Mouse (Mus musculus): ENCODE measurements around the gene Cyb5d1. TPM values are rescaled to one million over a fixed set of nuclear protein-coding genes. Genes with fewer than 3 reads are reported as not detected.
A peak's percentile ranks its signal among the peaks of the same experiment; 100 is the strongest.

The Cyb5d1 gene
- polyA plus RNA-seq, 1 experiment from 2014 or later = 28.7 TPM

DNA sequence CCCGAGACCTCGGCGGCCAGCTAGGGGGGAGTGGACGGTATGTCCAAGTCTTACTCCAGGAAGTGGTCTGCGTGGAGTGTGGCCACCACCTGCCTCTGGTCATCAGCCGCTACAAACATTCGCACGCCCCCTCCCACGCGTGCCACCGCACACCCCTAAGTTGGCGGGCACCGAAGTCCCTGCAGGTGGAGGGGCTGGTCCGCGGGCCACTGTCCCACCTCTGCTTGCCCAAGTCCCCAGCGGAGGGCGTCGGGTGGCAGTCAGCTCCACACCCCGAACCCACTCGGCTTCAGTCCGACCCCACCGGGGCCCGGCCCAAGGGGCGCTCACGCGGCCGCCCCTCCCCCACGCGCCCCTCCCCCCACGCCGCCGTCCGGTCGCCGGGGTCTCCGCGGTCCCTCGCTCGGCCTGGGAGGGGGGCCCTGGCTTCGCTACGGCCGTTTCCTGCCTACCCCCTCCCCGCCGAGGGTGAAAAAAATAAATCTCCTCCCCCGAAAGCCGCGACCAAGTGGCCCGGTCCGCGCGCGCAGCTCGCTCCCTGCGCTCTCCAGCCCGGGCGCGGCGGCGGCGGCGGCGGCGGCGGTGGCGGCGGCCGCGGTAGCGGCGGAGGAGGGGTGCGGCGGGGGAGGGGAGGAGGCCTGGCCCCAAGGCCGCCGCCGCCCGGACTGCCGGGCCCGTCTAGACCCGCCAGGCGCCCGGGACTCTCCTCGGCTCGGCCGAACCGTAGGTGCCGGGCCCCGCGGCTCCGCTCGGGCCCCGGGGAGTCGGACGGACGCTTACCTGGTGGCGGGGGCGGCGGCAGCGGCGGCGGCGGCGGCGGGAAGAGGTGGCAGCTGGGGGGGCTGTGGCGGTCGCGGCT lies 26.8 kb downstream of the Cyb5d1 start:
- Histone ChIP-seq H3K36me3 (ENCODE audit: control insufficient read depth, insufficient read depth, low read length) (no peaks in the 10 kb centered on the region), H3K9me3 (ENCODE audit: control insufficient read depth, low read length) (no peaks in the 10 kb centered on the region), H3K27ac (ENCODE audit: low read depth, low read length) (peak overlapping the region; percentile 100), H3K9ac (ENCODE audit: low read depth, low read length) (peak overlapping the region; percentile 100), H3K4me3 (ENCODE audit: low read length) (peak overlapping the region; percentile 91), H3K27me3 (replicated peaks; ENCODE audit: control insufficient read depth, insufficient read depth, low read length) (no peaks in the 10 kb centered on the region), H3K4me2 (ENCODE audit: low read length) (peak overlapping the region; percentile 91), H3K4me1 (ENCODE audit: control insufficient read depth, insufficient read depth, low read depth, low read length) (peaks cover 50% of the 10 kb centered on the region)
- WGBS = under 1% methylated on average over 64 of the region's 106 CpGs
- no peak for ATAC-seq

GRCm38 (mm10) chr11:69367616-69368355 lies 27.6 kb downstream of the Cyb5d1 start:
- peaks cover 2% of the 10 kb centered on the region for H3K36me3 ChIP-seq (ENCODE audit: control insufficient read depth, insufficient read depth, low read length)
- peaks cover 50% of the 10 kb centered on the region for H3K4me1 ChIP-seq (ENCODE audit: control insufficient read depth, insufficient read depth, low read depth, low read length)

GRCm38 (mm10) chr11:69366855-69367615 lies 28.4 kb downstream of the Cyb5d1 start:
- H3K9me3 ChIP-seq (ENCODE audit: control insufficient read depth, low read length) = no peaks in the 10 kb centered on the region
- WGBS = under 1% methylated on average over 22 of the region's 22 CpGs
- no peaks in the 10 kb centered on the region for H3K27me3 ChIP-seq (replicated peaks; ENCODE audit: control insufficient read depth, insufficient read depth, low read length)
- peaks cover 7% of the 10 kb centered on the region for H3K36me3 ChIP-seq (ENCODE audit: control insufficient read depth, insufficient read depth, low read length)
- peak overlapping the region; percentile 100 for H3K9ac ChIP-seq (ENCODE audit: low read depth, low read length)
- peaks cover 44% of the 10 kb centered on the region for H3K4me1 ChIP-seq (ENCODE audit: control insufficient read depth, insufficient read depth, low read depth, low read length)
- H3K4me3 ChIP-seq (ENCODE audit: low read length) = peak overlapping the region; percentile 91
- peak overlapping the region; percentile 100 for H3K27ac ChIP-seq (ENCODE audit: low read depth, low read length)
- ATAC-seq = no peak
- H3K4me2 ChIP-seq (ENCODE audit: low read length) = peak overlapping the region; percentile 91

More at GRCm38 (mm10) chr11:69367616-69368355, 27.6 kb downstream of the Cyb5d1 start:
- no peaks in the 10 kb centered on the region for H3K9me3 ChIP-seq (ENCODE audit: control insufficient read depth, low read length)
- H3K9ac ChIP-seq (ENCODE audit: low read depth, low read length) = peak overlapping the region; percentile 100
- H3K27me3 ChIP-seq (replicated peaks; ENCODE audit: control insufficient read depth, insufficient read depth, low read length) = no peaks in the 10 kb centered on the region
- ATAC-seq = no peak
- peak overlapping the region; percentile 91 for H3K4me3 ChIP-seq (ENCODE audit: low read length)
- peak overlapping the region; percentile 100 for H3K27ac ChIP-seq (ENCODE audit: low read depth, low read length)
- WGBS = under 1% methylated on average over 21 of the region's 22 CpGs
- H3K4me2 ChIP-seq (ENCODE audit: low read length) = peak overlapping the region; percentile 91

DNA sequence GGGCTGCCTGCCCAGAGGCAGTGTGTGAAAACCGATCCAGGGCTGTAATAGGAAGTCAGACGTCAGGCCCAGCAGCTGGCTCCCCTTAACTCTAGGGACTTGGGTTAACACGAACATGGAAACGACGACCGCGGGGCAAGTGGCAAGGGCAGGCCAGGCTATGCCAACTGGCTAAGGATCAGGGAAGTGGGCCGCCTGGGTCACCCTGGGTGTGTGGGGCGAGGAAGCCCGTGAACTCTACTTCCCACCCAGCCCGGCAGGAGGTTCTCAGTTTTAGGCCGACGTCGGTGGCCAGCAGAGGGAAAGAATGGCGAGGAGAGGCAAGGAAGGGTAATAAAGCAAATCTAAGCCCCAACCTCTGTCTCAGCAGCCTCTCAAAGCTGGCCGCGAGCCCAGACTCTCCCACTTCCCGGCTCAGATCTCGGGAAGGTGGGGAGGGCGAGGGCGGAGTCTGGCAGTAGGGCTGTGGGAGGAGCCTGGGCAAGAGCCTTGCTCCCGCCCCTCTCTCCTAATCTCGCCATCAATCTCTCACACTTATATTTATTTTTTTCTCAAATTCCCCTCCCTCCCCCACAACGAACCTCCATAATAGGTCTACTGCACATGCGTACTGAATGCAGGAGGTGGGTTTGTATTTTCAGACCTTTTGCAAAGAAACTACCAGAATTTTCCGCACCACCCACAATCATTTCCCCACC lies 29.1 kb downstream of the Cyb5d1 start:
- peak overlapping the region; percentile 100 for H3K9ac ChIP-seq (ENCODE audit: low read depth, low read length)
- 2% methylated on average over 25 of the region's 26 CpGs for WGBS
- ATAC-seq = peak; percentile 83

DNA sequence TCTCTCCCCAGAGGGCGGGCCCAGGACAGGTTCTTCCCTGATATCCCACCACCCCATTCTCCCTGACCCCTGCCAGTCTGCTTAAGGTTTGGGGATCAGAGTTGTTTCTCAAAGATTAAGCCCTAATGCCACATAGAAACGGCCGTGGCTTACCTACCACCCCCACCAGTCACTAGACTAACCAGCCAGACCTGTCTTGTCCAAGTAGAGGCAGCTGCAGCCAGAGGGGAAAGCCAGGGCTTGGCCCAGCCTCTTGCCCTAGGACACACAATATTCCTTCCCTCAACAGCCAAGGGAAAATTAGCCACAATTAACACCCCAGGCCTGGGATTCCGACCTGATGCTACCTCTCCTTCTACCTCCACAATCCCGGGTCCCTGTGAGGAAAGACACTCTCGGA lies 29.7 kb downstream of the Cyb5d1 start:
- Histone ChIP-seq H3K27ac (ENCODE audit: low read depth, low read length) (peak overlapping the region; percentile 100), H3K9ac (ENCODE audit: low read depth, low read length) (peak overlapping the region; percentile 69), H3K36me3 (ENCODE audit: control insufficient read depth, insufficient read depth, low read length) (peaks cover 20% of the 10 kb centered on the region), H3K27me3 (replicated peaks; ENCODE audit: control insufficient read depth, insufficient read depth, low read length) (no peaks in the 10 kb centered on the region), H3K4me3 (ENCODE audit: low read length) (peak overlapping the region; percentile 91), H3K9me3 (ENCODE audit: control insufficient read depth, low read length) (no peaks in the 10 kb centered on the region), H3K4me2 (ENCODE audit: low read length) (peak overlapping the region; percentile 91), H3K4me1 (ENCODE audit: control insufficient read depth, insufficient read depth, low read depth, low read length) (peaks cover 31% of the 10 kb centered on the region)
- WGBS = 22% methylated on average over 6 of the region's 6 CpGs
- ATAC-seq = no peak; the same call in 1 of the 2 replicates

More for the DNA sequence above, 29.1 kb downstream of the Cyb5d1 start:
- peaks cover 14% of the 10 kb centered on the region for H3K36me3 ChIP-seq (ENCODE audit: control insufficient read depth, insufficient read depth, low read length)
- H3K9me3 ChIP-seq (ENCODE audit: control insufficient read depth, low read length) = no peaks in the 10 kb centered on the region
- H3K4me2 ChIP-seq (ENCODE audit: low read length) = peak overlapping the region; percentile 91
- peak overlapping the region; percentile 100 for H3K27ac ChIP-seq (ENCODE audit: low read depth, low read length)
- no peaks in the 10 kb centered on the region for H3K27me3 ChIP-seq (replicated peaks; ENCODE audit: control insufficient read depth, insufficient read depth, low read length)
- peak overlapping the region; percentile 91 for H3K4me3 ChIP-seq (ENCODE audit: low read length)
- H3K4me1 ChIP-seq (ENCODE audit: control insufficient read depth, insufficient read depth, low read depth, low read length) = peaks cover 37% of the 10 kb centered on the region

DNA sequence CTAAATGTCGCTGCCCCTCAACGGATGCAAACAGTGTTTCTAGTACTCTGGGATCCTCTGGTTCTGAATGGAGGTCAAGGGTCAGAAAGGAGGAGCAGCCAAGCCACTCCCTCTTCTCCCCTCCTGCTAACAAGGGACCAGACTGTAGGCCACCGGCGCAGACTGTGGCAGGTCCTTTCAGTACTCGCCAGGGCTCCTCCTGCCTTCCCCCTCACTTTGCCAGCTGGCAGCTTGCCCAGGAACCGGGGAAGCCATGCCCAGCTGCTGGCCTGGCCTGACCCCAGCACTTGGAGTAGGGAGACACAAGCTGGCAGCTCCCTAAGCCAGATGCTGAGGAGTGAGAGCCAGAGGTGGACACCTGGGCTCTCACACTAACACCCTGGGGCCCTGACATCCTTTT lies 30.5 kb downstream of the Cyb5d1 start:
- peak overlapping the region; percentile 69; the same call in 1 of the 2 replicates for H3K9ac ChIP-seq (ENCODE audit: low read depth, low read length)
- peak overlapping the region; percentile 91 for H3K4me2 ChIP-seq (ENCODE audit: low read length)
- peak overlapping the region; percentile 100 for H3K27ac ChIP-seq (ENCODE audit: low read depth, low read length)
- H3K9me3 ChIP-seq (ENCODE audit: control insufficient read depth, low read length) = no peaks in the 10 kb centered on the region
- WGBS = 5% methylated on average over 6 of the region's 6 CpGs
- H3K4me3 ChIP-seq (ENCODE audit: low read length) = peak overlapping the region; percentile 4; the same call in 1 of the 2 replicates
- peaks cover 28% of the 10 kb centered on the region for H3K36me3 ChIP-seq (ENCODE audit: control insufficient read depth, insufficient read depth, low read length)
- H3K27me3 ChIP-seq (replicated peaks; ENCODE audit: control insufficient read depth, insufficient read depth, low read length) = no peaks in the 10 kb centered on the region
- H3K4me1 ChIP-seq (ENCODE audit: control insufficient read depth, insufficient read depth, low read depth, low read length) = peaks cover 29% of the 10 kb centered on the region
- ATAC-seq = peak; percentile 77

DNA sequence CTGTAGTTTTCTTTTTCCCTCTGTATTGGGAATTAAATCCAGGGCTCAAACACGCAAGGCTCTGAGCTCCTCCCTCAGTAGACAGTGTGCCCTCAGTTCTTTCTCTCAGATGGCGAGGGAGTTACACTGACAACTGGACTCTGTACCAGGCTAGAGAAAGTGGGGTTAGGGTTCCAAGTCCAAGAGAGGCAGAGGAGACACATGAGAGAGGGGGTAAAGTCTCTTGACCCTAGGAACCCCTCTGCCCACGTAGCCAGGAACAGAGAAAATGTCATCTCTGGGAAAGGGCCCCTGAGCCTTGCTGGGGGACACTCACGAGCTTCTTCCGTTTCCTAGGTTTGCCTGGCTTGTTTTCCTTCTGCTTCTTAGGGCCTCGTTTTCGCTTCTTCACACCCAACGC lies 31.1 kb downstream of the Cyb5d1 start:
- no peak overlapping the region for H3K9ac ChIP-seq (ENCODE audit: low read depth, low read length)
- peaks cover 34% of the 10 kb centered on the region for H3K36me3 ChIP-seq (ENCODE audit: control insufficient read depth, insufficient read depth, low read length)
- H3K4me2 ChIP-seq (ENCODE audit: low read length) = peak overlapping the region; percentile 91
- no peak for ATAC-seq
- H3K27ac ChIP-seq (ENCODE audit: low read depth, low read length) = peak overlapping the region; percentile 100
- 39% methylated on average over 8 of the region's 8 CpGs for WGBS
- H3K9me3 ChIP-seq (ENCODE audit: control insufficient read depth, low read length) = no peaks in the 10 kb centered on the region
- H3K4me1 ChIP-seq (ENCODE audit: control insufficient read depth, insufficient read depth, low read depth, low read length) = peaks cover 29% of the 10 kb centered on the region
- no peak overlapping the region for H3K4me3 ChIP-seq (ENCODE audit: low read length)
- no peaks in the 10 kb centered on the region for H3K27me3 ChIP-seq (replicated peaks; ENCODE audit: control insufficient read depth, insufficient read depth, low read length)

DNA sequence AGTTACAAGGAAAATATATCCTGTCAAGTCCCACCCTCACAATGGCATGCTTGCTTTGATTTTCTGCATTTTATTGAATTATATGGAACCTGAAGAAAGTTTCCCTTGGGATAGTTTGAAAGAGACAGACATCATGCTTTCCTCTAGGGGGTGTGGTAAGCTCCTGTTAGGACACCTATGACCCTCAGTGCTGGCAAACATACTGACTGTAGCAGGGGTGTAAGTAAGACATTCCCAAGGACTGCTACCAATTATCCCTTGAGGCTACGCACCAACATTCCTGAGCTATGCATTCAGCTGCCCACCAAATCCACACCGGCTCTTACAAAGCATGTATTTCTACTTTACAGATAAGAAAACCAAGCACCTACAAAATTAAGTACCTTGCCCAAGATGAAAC lies 33.0 kb downstream of the Cyb5d1 start:
- no peak overlapping the region for H3K4me3 ChIP-seq (ENCODE audit: low read length)
- no peak overlapping the region for H3K27ac ChIP-seq (ENCODE audit: low read depth, low read length)
- no peak overlapping the region for H3K9ac ChIP-seq (ENCODE audit: low read depth, low read length)
- H3K36me3 ChIP-seq (ENCODE audit: control insufficient read depth, insufficient read depth, low read length) = peaks cover 50% of the 10 kb centered on the region
- no peak overlapping the region for H3K4me2 ChIP-seq (ENCODE audit: low read length)
- no peaks in the 10 kb centered on the region for H3K9me3 ChIP-seq (ENCODE audit: control insufficient read depth, low read length)
- no peak for ATAC-seq
- H3K27me3 ChIP-seq (replicated peaks; ENCODE audit: control insufficient read depth, insufficient read depth, low read length) = no peaks in the 10 kb centered on the region
- H3K4me1 ChIP-seq (ENCODE audit: control insufficient read depth, insufficient read depth, low read depth, low read length) = peaks cover 22% of the 10 kb centered on the region
- whole genome bisulfite sequencing = 93% methylated on average over 2 of the region's 2 CpGs
